Mouse (Mus musculus) retina, embryonic 14.5 days (tissue): Measurements from ENCODE around the gene Pdcd2l.
"Not testable (repeated sequence)": the region's sequence is repeated elsewhere in the genome, so short reads cannot be mapped to it uniquely, and the experiment has no call there.

ENCODE experiments used
- DNase-seq: peaks from one replicate; pipeline ENCODE4 v3.0.0-alpha.2; 2015; ENCODE audit warnings: low spot score

Pdcd2l gene

DNA sequence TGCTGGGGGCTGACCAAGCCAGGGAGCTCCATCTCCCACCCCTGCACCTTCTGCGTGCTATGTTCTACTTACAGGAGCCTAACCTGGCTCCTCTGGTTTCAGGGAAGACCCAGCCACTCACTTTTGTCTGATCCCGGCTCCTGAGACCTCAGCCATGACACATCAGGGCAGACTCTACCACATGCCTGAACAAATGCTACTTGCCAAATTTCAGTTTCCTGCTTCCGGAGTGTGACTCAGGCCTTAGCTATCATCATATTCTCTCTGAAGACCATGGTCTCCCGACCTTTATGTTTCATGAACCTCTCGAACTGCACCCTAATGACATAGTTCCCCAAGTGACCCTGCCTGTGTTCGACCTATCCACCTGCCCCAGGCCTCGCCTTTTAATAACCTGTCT is 16.8 kb upstream of the Pdcd2l start:
- no peak for DNase-seq

DNA sequence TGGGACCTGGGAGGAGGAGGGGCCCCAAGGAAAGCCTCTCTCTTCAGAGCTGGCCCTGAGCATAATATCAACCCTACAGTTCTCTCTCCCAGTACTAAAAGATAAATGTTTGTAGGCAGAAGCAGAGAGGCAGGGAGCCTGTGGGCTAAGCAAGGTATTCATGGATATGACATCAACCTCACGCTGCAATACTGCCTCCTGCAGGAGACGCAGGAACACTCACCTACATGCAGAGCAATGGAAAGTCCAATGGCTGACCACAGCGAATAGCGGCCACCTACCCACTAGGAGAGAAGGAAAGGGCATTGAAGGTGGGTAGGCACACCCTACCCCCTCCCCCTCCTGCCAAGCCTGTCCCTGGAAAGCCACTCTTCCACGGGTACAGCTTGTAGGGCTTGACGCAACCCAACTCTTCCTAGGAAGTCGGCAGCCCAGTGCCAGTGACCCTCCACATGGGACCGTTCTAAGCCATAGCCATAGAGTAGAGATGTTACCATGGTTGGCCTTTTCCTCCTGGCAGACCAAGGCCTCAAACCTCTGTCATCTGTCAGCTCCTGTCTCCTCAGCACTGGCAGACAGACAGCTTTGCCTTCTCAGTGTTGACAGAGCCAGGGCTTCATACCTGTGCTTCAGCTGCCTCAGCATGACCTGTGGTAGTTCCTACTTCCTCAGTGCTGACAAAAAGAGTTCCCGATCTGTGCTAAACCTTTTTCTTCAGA is 11.7 kb upstream of the Pdcd2l start:
- DNase-seq: no peak

DNA sequence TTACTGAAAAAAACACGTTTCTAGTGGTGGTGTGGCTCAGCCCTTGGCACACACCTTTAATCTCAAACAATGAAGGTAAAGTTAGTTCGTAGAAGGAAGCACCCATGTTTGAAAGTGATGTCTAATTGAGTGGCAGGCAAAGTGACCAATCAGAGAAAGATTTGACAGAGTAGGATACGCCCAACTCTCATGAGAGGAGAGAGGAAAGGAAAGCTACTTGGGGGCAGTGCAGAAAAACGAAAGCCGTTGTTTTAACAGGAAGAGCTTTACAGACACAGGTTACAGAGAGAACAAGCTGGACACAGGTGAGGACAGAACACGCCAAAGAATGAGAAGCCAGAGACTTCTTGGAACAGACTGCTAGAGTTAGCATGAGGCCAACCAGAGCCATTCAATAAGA is 9.9 kb upstream of the Pdcd2l start:
- DNase-seq: no peak

DNA sequence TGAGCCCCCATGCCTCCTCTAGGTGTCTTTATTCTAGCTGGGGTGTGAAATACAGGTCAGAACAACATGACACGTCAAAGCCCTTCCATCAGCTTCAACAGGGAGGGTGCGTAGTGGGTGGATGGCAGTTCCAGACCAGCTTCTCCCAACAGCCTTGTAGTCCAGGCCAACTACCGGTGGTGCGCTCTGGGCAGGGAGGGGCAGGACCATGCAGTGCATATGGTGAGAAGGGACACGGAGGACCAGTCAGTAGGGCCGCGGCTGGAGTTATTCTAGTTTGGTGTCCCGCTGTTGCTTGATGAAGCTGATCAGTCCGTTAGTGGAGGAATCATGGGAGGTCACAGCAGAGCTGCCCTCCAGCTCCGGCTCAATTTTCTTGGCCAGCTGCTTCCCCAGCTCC is 5.7 kb upstream of the Pdcd2l start:
- DNase-seq: not testable (repeated sequence)

DNA sequence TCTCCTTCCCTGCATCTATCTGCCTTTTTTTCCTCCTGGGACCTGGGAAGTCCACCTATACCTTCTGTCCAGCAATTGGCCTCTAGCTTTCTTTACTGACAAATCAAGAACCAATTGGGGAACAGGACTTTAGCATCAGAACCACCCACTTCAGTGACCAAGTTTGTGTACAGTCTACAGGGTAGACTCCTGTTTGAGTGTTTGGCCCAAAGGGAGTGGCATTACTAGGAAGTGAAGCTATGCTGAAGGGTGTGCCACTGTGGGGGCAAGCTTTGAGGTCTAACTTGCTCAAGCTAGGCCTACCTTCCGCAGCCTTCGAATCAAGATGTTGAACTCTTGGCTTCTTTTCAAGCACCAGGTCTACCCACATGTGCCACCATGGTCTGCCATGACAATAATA is 4.4 kb upstream of the Pdcd2l start:
- DNase-seq: no peak

DNA sequence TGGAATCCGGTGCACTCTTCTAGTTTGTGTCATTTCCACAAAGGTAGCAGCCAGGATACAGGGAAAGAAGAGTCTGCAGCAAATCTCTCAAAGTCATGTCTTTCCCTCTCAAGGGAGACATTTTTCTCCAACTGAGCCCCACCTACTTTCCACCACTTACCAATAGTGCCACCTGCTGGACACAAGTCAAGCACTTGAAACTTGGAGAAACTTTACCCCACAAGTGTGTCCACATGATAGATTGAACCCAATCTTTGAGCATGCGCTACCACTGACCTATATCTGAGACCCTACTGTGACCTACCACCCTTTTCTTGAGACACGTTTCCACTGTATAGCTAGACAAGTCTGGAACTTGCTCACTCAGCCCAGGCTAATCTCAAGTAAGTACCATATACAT is 1.9 kb upstream of the Pdcd2l start:
- peak; percentile 57 for DNase-seq

DNA sequence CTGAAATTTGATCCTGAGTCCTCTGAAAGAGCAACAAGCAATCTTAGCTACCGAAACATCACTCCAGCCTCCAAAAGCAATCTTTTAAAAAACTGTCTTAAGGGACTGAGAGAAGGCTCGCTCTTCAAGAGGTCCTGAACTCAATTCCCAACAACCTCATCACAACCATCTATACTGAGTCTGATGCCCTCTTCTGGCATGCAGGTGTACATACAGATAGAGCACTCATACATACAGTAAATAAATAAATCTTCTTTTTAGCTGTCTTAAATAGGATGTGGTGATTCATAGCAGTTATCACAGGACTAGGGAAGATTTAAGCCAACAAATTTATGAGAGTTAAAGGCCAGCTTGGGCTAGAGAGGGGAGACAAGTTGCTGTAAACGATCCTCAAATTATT is 829 bp downstream of the Pdcd2l start:
- peak; percentile 22 for DNase-seq

DNA sequence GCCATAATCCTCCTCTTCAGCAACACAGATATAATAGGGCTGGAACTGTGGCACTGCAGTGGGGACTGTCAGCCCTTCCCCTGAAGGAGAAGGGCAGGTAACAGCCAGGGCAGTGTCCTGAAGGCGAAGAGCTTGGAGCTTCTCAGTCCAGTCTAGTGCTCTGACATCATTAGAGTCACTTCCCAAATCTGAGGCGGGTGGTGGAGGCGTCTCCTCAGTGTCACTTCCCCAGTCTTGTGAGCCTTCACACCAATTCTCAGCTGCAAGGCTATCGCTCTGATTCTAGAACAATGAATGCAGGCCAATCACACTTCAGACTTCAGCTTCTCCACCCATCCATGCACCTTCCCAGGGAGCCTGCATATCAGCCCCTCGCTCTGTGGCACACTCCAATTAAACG is 3.6 kb downstream of the Pdcd2l start:
- DNase-seq: no peak

DNA sequence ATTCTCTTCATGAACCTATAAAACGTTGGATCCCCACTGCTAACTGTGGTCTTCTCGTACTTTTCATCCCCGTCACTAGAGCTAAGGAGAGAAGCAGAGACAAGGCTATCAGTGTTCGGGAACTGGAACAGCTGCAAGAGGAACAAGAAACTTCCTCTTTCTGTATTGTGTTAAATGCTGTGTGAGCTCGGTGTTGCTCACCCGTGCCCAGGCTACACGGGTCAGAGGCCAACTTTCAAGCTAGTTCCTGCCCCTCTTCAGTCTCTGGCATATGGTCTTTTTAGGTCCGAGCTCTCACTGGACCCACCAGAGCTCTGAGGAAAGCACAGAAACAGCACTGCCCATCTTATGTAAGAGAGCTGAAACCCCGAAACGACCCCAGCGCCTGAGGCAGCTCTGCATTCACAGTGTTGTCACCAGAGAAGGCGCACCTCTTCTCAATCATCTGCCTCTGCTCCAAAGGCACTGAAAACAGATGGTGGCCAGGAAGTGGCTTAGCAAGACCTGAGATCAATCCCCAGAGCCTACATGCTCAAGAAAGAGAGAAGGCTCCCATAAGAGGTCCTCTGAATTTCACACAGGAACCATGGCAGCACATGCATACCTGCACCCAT is 7.0 kb downstream of the Pdcd2l start:
- no peak for DNase-seq

DNA sequence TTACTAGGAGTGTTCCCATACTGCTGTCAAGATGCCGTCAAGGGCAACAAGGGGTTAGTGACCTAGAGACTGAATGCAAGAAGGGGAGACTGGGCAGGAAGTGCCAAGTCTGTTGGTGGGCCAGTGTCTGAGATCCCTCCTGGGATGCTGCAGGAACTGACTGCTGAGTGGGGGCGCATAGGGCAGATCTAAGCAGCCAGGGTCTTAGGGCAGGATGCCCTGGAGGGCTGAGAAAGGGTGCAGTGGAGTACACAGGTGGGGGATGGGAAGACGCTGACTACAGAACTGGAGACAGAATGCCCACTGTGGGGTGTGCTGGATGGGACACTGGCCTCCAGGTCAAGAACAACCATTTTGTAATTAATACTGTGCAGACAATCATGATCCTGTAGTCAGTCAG is 12.7 kb downstream of the Pdcd2l start:
- no peak for DNase-seq

DNA sequence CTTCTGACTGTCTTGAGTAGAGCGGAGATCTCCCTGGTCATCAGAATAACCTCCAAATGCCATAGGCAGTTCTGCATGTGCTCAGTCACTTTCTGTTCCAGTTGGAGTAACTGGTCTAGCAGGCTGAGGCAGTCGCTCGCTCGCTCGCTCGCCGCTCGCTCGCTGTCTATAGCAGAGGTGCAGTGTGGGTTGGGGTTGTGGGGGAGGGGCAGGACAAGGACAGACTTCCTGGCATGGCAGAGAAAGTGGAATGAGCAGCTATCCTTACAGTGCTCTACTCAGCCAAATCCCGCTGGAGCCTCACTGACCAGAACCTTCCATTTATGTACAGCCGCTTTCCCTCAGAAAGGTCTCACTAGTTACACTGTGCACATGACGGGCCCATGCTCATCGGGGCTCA is 13.1 kb downstream of the Pdcd2l start:
- no peak for DNase-seq

DNA sequence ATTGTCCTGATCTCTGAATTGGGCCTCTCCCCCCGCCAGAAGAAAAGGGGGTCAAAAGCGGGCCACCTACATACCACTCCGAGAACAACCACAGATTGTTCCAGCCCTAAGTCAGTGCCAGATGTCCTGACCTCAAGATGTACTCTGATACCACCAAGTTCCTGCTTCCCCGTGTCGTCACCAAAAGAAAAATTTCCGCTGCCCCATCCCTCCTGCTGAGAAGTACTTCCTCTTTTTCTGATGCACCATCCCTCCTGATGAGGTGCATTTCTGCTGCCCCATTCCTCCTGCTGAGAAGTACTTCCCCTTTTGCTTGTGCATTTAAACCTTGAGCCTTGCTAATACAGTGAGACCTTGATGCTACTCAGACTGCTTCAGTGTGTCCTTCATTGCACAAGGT is 20.2 kb downstream of the Pdcd2l start:
- DNase-seq: not testable (repeated sequence)

DNA sequence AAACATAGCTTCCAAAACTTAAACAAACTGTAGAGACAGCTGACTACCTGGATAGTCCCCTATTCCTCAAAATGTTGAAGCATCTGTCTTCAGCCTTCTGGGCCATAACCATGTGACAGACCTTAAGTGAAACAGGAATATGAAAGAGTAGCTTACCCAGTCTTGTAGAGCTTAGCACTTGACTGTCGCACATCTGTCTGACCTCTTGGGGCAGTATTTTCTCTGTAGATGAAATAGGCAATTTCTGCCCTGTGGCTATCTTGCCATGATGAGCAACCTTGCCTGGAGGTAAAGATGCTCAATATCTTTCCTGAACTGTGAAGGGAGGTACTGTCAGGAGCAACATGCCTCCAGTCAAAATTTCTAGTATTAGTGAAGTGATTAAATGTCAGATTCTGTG is 24.2 kb downstream of the Pdcd2l start:
- peak; percentile 12 for DNase-seq

DNA sequence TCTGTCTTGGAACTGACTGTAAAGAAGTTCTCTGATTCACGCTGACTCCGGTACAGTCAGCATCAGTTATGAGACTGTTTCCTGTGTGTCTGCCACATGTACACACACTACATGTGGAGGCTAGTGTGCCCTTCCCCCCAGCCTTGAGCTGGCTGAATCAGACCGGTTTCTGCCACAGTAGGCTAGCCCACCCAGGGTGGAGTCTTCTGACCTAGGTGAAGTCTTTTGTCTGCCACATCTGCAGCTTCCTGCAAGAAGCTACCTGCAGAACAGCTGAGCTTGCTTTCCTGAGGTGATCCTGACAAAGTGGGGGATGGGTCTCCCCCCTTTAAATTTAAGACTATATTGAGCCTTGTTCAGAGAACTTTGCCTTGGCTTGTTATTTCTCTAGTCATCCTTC is 27.0 kb downstream of the Pdcd2l start, which contains the start of gene Uba2:
Gene Uba2 (minus strand): TSS at position 146 of the 400 bp plus-strand sequence.
- no peak for DNase-seq

DNA sequence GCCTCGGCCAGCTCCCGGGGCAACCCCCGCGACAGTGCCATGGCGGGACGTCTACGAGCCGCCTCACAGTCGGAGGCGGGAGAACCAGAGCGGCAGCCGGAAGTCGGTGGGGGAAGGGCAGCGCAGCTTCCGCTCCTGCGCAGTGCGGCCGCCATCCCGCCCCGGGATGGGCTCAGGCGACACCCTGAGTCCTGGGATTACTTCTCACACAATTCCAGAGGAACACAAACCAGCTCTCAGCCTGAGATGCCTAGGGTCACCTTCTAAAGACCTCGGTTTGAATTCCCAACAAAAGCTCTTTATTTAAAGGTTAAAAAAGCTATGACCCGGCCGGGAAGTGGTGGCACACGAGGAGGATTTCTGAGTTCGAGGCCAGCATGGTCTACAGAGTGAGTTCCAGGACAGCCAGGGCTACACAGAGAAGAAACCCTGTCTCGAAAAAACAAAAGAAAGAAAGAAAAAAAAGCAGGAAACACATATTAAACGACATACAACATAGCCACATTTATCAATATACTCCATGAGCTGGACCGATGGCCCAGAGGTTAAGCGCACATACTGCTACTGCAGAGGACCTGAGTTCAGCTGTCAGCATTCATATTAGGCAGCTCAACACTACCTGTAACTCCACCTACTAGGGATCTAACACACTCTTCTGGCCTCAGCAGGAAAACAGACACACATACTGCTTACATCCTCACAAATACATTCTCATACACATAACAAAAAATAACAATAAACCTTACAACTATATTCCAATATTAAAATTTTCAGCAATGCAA is 27.8 kb downstream of the Pdcd2l start:
- peak; percentile 95 for DNase-seq

DNA sequence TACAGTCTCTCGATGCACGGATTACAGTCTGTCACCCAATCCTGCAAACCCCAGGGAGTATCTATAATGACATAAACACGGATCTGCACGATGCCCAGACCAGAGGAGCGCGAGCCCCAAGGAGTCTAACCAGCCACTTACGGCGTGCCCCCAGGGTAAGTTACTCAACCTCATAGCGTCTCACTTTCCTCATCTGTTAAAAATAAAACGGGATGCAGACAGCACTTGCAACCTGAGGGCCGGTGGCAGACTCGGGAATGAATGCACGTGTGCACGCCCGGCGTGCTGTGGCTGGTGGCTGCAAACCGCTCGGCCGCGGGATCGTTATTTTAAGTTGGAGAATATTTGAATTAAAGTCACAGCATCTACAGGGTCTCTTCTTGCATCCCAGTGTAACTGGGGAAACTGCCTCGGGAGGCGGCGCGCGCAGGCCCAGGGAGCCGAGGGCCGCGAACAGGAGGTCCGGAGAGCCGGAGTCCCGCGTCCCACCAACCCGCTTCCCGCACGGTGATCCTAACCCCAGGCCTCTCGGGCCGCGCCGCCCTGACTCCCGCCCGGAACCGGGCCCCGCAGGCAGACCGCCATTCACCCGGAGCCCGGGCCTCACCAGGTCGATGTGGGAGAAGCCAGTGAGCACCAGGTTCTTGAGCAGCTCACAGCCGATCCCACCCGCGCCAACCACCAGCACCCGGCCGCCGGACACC is 28.5 kb downstream of the Pdcd2l start:
- no peak for DNase-seq

DNA sequence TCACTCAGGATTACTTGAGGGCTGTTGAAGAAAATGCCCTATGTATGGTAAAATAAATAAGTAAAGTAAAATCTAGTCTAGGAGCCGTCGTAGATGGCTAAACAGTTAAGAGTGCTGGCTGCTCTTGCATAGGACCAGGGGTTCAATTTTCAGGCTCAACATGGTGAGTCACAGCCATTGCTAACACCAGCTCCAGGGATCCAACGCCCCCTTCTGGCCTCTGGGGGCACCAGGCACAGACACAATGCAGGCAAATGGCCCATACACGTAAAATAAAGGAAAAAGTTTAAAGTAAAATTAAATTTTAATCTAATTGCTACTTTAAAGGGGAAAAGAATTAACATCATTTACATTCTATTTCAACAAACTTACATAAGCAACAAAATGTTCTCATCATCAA is 29.6 kb downstream of the Pdcd2l start:
- DNase-seq: peak; percentile 46

DNA sequence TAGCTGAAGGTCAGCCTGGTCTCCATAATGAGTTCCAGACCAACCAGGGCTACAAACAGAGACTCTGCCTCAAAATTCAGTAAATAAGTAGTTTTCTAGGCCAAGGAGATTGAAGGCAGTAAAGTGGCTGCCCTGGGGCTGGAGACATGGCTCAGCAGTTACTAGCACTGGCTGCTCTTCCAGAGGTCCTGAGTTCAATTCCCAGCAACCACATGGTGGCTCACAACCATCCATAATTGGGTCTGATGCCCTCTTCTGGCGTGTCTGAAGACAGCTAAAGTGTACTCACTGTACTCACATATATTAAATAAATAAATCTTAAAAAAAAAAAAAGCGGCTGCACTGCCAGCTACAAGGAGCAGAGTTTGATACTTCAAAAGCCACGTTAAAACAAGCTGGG is 30.5 kb downstream of the Pdcd2l start:
- DNase-seq: no peak

DNA sequence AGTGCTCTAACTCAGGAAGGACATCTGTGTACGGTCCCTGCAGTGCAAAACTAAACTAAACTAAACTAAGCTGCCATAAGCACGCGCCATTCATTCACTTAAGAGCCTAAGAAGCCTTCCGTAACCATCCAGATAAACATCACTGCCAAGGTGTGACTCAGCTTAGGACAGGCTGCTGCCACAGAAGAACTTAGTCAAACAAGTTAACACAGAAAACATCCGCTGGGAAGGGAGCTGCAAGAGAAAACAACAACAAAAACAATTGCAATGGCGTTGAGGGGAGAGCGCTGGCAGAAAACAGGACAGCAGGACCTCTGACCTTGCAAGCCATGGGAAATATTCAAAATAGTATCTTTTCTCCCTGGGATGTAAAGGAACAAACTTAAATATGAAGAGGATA is 31.8 kb downstream of the Pdcd2l start:
- no peak for DNase-seq

DNA sequence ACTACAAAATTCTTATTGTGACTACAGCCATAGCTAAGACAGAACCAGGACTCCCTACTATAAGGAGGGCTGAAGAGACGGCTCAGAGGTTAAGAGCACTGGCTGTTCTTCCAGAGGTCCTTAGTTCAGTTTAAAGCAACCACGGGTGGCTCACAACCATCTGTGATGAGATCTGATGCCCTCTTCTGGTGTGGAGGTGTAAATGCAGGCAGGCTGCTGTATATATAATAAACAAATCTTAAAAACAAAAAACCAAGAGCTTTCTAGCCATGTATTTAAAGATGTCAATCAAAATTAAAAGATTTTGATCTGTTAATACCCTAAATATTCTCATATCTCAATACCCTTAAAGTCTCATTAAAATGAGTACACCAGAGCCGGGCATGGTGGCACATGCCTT is 37.3 kb downstream of the Pdcd2l start:
- DNase-seq: no peak

DNA sequence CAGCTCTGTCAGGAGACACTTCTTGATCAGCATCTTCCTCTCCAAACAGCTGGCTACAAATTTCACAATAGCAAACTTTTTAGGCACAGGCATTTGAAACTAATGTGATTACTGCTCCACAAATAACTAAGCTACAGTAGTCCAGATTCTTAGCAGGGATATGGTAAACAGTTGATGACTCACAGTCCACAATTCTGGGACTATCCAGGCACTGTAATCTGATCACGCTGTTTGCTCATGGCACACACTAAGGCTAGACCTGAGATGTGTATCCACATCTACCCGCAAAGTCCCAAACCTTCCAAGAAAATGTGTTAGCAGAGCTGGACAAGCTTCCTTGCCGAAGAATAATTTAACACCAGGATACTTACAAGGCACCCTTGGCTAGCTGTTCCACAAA is 38.5 kb downstream of the Pdcd2l start:
- no peak for DNase-seq

DNA sequence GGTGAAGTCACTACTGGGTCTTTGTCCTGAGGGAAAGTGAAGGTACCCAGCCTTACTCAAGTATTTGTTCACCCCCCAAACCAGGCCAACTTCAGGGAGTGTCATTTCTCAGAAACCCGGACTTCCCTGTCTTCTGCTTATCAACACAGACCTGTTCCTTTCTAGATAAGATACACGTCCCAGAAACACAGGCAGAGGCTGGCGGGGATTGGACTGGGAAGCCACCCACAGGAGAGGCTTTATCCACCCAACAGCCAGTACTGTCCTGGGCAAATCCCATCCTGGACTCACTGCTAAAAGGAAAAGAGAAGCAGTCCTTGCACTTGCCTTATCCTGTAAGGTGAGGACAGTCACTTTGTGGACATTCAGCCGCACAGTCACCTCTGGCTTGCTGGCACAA is 49.3 kb downstream of the Pdcd2l start:
- DNase-seq: no peak

DNA sequence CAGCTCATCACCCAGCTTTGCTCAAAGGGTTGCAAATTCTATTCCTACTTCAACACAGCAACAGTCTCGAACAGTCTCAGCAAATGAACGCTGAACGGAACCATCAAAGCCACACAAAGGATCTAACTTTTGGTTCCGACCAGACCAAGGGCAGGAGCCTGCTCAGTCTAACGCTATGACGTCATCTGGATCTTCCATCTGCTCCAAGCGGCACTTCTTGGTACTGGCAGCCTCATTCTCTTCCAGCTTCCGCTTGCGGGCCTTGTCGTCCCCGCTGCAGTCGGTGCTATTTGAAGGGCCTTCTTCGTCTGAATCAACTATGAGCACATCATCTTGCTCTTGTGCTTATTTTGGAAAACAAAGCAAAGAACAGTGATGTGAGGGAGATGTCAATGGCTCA is 55.3 kb downstream of the Pdcd2l start:
- no peak for DNase-seq
